Mouse (Mus musculus) heart, embryonic 15.5 days (tissue): ENCODE data around the gene Txn2. TPM values are rescaled to one million over a fixed set of nuclear protein-coding genes. Genes with fewer than 3 reads are reported as not detected.

Source experiments
- ATAC-seq: fragments of 200-750 bp; cut with Nextera tagmentation; replicated peaks from 2 replicates; pipeline ENCODE4 v1.8.0; 2017; ENCODE audit warnings: low read depth, moderate TSS enrichment; ENCODE audit not compliant: insufficient number of reproducible peaks, insufficient read depth, low FRiP score
- H3K27ac ChIP-seq: fragments of 300-500 bp; sonication (generic); 2 replicates; pipeline ENCODE4 v1.5.1; 2015; ENCODE audit warnings: mild to moderate bottlenecking, inconsistent platforms
- H3K27me3 ChIP-seq: fragments of 300-500 bp; sonication (generic); 2 replicates; pipeline ENCODE4 v1.6.1; 2015; ENCODE audit warnings: inconsistent platforms
- H3K36me3 ChIP-seq: fragments of 300-500 bp; sonication (generic); 2 replicates; pipeline ENCODE4 v1.6.1; 2015; ENCODE audit warnings: mild to moderate bottlenecking, inconsistent platforms
- H3K4me1 ChIP-seq: fragments of 300-500 bp; sonication (generic); replicated peaks from 2 replicates; pipeline ENCODE4 v1.6.1; 2015; ENCODE audit warnings: inconsistent platforms
- H3K4me2 ChIP-seq: fragments of 300-500 bp; sonication (generic); 2 replicates; pipeline ENCODE4 v1.6.1; 2015; ENCODE audit warnings: inconsistent platforms, mild to moderate bottlenecking, moderate library complexity
- H3K4me3 ChIP-seq: fragments of 300-500 bp; sonication (generic); 2 replicates; pipeline ENCODE4 v1.5.1; 2015; ENCODE audit warnings: mild to moderate bottlenecking, inconsistent platforms
- H3K9ac ChIP-seq: fragments of 300-500 bp; sonication (generic); 2 replicates; pipeline ENCODE4 v1.6.1; 2015; ENCODE audit warnings: mild to moderate bottlenecking, inconsistent platforms
- H3K9me3 ChIP-seq: fragments of 300-500 bp; sonication (generic); replicated peaks from 2 replicates; pipeline ENCODE4 v1.6.1; 2016; ENCODE audit warnings: inconsistent platforms
- WGBS: fragments of 180-500 bp; shearing (Covaris S2); methylation state at CpG from one replicate; pipeline ENCODE4 v1.1.7; 2015; ENCODE audit warnings: mixed read lengths; 5-methylcytosine and 5-hydroxymethylcytosine counted together
- polyA plus RNA-seq: library from polyadenylated mRNA; unstranded; fragments of >200 nt; fragmentation: Nextera tagmentation; extraction: Ambion mirVana; gene quantifications from 2 replicates; pipeline ENCODE4 v1.2.1, GENCODE M21; 2015

Gene Txn2
- polyA plus RNA-seq, 1 experiment from 2014 or later: 251 TPM

GRCm38 (mm10) chr15:77933770-77934169 lies 5.0 kb upstream of the Txn2 start:
- peak; percentile 40 for ATAC-seq
- WGBS: 1% methylated on average over 14 of the region's 14 CpGs
- Histone ChIP-seq H3K4me2 (peak overlapping the region; percentile 28), H3K27me3 (peaks cover 7% of the 10 kb centered on the region; the same call in 1 of the 2 replicates), H3K9ac (no peak overlapping the region; the same call in 1 of the 2 replicates), H3K4me3 (no peak overlapping the region), H3K27ac (no peak overlapping the region), H3K4me1 (peaks cover 21% of the 10 kb centered on the region), H3K36me3 (no peaks in the 10 kb centered on the region), H3K9me3 (no peaks in the 10 kb centered on the region)

DNA sequence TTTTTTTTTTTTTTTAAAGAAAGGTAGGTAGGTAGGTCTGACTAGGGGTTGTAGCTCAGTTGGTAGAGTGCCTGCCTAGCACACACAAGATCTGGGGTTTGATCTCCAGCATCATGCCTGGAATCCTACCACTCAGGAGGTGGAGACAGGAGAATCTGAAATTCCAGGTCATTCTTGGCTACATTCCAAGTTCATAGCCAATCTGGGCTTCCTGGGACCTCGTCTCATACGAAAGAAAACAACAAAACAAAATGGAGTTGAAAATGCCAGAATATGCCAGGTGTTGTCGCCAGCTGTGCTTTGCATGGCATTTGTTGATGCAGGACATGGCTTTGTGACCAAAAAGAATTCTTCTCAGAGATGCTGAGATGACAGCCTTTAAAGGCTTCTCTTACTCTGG lies 4.4 kb upstream of the Txn2 start:
- no peak for ATAC-seq
- H3K27ac ChIP-seq: no peak overlapping the region
- peaks cover 7% of the 10 kb centered on the region; the same call in 1 of the 2 replicates for H3K27me3 ChIP-seq
- peaks cover 21% of the 10 kb centered on the region for H3K4me1 ChIP-seq
- WGBS: 55% methylated on average over 3 of the region's 3 CpGs
- no peak overlapping the region for H3K4me3 ChIP-seq
- H3K4me2 ChIP-seq: no peak overlapping the region
- no peaks in the 10 kb centered on the region for H3K36me3 ChIP-seq
- no peak overlapping the region for H3K9ac ChIP-seq
- no peaks in the 10 kb centered on the region for H3K9me3 ChIP-seq

DNA sequence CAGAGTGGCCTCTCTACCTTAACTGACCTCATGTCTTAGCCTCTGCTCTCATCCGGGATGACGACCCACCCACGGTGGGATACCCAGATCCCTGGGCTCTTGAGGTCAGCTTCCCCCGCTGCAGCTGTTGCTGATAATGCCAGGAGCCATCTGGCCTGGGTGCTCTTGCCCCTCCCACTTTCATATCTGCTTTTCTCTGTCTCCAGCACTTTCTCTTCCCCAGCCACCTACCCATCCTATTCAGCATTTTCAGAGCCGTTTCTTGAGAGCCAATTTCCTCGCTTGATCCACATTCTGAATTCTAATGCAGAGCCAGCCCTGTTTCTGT lies 2.8 kb upstream of the Txn2 start:
- Histone ChIP-seq H3K9me3 (no peaks in the 10 kb centered on the region), H3K27me3 (peaks cover 7% of the 10 kb centered on the region; the same call in 1 of the 2 replicates), H3K4me2 (no peak overlapping the region), H3K4me3 (no peak overlapping the region), H3K4me1 (peaks cover 32% of the 10 kb centered on the region), H3K9ac (no peak overlapping the region), H3K36me3 (peaks cover 8% of the 10 kb centered on the region; the same call in 1 of the 2 replicates), H3K27ac (no peak overlapping the region)
- no peak for ATAC-seq
- 47% methylated on average over 6 of the region's 6 CpGs for WGBS

GRCm38 (mm10) chr15:77930986-77931688 lies 2.3 kb upstream of the Txn2 start:
- 57% methylated on average over 6 of the region's 6 CpGs for WGBS
- no peak overlapping the region for H3K4me2 ChIP-seq
- H3K9ac ChIP-seq: no peak overlapping the region
- no peak overlapping the region for H3K27ac ChIP-seq
- no peak overlapping the region for H3K4me3 ChIP-seq
- peaks cover 32% of the 10 kb centered on the region for H3K4me1 ChIP-seq
- no peaks in the 10 kb centered on the region for H3K9me3 ChIP-seq
- peaks cover 13% of the 10 kb centered on the region; the same call in 1 of the 2 replicates for H3K36me3 ChIP-seq
- H3K27me3 ChIP-seq: peaks cover 7% of the 10 kb centered on the region; the same call in 1 of the 2 replicates
- no peak for ATAC-seq

DNA sequence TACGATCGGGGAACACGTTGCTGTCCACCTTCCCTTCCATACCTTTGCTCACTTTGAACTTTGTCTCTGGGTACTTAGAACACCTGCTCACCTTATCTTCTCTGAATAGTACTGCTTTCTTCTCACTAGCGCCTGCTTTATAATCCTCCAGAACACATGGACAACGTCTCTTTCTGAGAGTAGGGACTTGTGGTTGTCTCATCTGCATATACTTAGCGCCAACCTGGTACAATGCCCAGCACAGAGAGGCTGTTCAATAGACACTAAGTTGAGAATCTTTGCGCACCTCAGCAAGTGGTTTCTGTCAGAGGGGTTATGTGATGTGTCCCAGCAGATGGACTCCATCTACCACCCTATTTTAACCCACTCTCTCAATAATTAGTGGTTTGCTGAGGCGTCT lies 998 bp upstream of the Txn2 start:
- H3K4me3 ChIP-seq: peak overlapping the region; percentile 88
- H3K4me1 ChIP-seq: peaks cover 32% of the 10 kb centered on the region
- H3K27me3 ChIP-seq: peaks cover 4% of the 10 kb centered on the region; the same call in 1 of the 2 replicates
- H3K9ac ChIP-seq: peak overlapping the region; percentile 68
- no peaks in the 10 kb centered on the region for H3K9me3 ChIP-seq
- no peak overlapping the region for H3K27ac ChIP-seq
- no peak for ATAC-seq
- H3K36me3 ChIP-seq: peaks cover 18% of the 10 kb centered on the region; the same call in 1 of the 2 replicates
- peak overlapping the region; percentile 85 for H3K4me2 ChIP-seq
- WGBS: 51% methylated on average over 8 of the region's 8 CpGs

DNA sequence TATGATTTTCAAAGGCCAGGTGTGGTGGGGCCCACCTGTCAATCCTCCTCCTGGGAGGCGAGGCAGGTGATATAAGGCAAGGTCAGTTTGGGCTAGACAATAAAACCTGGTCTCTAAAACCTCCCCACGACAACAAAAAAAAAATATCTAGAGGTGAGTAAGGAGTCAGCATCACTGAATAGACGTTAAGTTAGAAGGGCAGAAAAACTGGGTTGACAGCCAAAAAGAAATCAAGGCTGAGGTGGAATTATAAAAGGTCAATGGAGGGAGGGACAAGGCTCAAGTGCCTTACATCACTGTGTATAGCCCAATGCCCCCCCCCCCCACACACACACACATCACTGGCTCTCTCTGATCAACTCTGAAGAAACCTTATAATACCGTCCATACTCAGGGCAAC lies 715 bp downstream of the Txn2 start:
- Histone ChIP-seq H3K27me3 (no peaks in the 10 kb centered on the region), H3K9ac (peak overlapping the region; percentile 83), H3K27ac (peak overlapping the region; percentile 99), H3K4me2 (peak overlapping the region; percentile 85), H3K36me3 (peaks cover 35% of the 10 kb centered on the region; the same call in 1 of the 2 replicates), H3K4me3 (peak overlapping the region; percentile 88), H3K9me3 (no peaks in the 10 kb centered on the region), H3K4me1 (peaks cover 21% of the 10 kb centered on the region)
- ATAC-seq: no peak
- WGBS: 20% methylated on average over 4 of the region's 4 CpGs

DNA sequence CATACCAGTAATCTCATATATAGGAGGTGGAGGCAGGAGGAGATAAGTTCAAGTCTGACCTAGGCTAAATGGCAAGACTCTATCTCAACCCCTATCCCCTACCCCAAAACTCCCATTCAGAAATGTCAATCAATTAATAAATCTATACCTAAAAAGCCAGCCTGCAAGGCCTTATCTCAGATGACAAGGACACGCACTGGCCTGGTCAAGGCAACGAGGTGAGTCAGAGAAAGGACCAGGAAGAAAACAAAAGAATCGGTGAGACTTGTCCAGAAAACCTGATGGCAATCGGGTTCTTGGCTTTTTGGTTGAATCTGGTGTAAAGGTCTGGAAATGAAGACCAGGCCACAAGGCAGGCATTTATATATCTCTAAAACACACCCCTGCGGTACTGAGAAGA lies 1.9 kb downstream of the Txn2 start:
- no peak overlapping the region for H3K9ac ChIP-seq

GRCm38 (mm10) chr15:77925195-77925594 lies 3.6 kb downstream of the Txn2 start:
- Histone ChIP-seq H3K9me3 (no peaks in the 10 kb centered on the region), H3K4me1 (peaks cover 29% of the 10 kb centered on the region), H3K9ac (no peak overlapping the region), H3K27me3 (no peaks in the 10 kb centered on the region), H3K36me3 (peaks cover 60% of the 10 kb centered on the region), H3K4me2 (no peak overlapping the region), H3K4me3 (no peak overlapping the region), H3K27ac (no peak overlapping the region)
- 96% methylated on average over 2 of the region's 2 CpGs for WGBS
- no peak for ATAC-seq

More for the DNA sequence above, 1.9 kb downstream of the Txn2 start:
- WGBS: 90% methylated on average over 5 of the region's 5 CpGs
- H3K4me1 ChIP-seq: peaks cover 21% of the 10 kb centered on the region
- no peak overlapping the region for H3K4me2 ChIP-seq
- no peak overlapping the region for H3K4me3 ChIP-seq
- no peak for ATAC-seq
- H3K9me3 ChIP-seq: no peaks in the 10 kb centered on the region
- no peaks in the 10 kb centered on the region for H3K27me3 ChIP-seq
- H3K27ac ChIP-seq: no peak overlapping the region
- H3K36me3 ChIP-seq: peaks cover 47% of the 10 kb centered on the region

DNA sequence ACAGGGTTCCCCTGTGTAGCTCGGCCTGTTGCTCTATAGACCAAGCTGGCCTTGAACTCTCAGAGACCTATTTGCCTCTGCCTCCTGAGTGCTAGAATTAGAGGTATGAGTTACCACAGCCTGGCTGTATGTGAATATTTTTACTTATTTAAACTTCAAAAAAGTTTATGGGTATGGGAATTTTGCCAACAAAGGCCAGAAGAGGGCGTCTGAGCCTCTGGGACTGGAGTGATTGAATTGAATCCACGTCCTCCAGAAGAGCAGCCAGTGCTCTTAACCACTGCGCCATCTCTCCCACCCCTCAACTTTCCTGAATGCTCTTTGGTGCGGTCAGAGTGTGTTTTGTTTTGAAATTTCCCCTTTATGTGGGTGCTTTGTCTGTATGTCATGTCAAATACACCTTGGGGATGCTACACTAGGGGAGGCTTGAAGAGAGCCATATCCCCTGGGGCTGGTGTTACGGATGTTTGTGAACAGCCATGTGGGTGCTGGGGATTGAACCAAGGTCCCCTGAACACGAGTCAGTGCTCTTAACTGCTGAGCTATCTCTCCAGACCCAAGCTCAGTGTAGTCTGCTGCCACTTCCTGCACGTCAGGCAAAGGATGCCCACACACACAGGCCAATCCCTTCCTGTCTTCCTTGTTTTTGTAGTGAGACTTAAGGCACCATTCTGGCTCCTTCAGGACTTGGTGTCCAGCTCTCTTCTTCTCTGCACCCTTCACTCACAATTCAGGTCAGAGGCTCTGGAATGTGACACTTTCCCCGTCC lies 5.4 kb downstream of the Txn2 start:
- peaks cover 64% of the 10 kb centered on the region for H3K36me3 ChIP-seq
- no peaks in the 10 kb centered on the region for H3K27me3 ChIP-seq
- 70% methylated on average over 9 of the region's 9 CpGs for WGBS
- no peak overlapping the region for H3K4me3 ChIP-seq
- H3K4me1 ChIP-seq: peaks cover 18% of the 10 kb centered on the region
- no peak overlapping the region for H3K27ac ChIP-seq
- no peak overlapping the region for H3K4me2 ChIP-seq
- H3K9ac ChIP-seq: no peak overlapping the region
- no peaks in the 10 kb centered on the region for H3K9me3 ChIP-seq
- no peak for ATAC-seq

DNA sequence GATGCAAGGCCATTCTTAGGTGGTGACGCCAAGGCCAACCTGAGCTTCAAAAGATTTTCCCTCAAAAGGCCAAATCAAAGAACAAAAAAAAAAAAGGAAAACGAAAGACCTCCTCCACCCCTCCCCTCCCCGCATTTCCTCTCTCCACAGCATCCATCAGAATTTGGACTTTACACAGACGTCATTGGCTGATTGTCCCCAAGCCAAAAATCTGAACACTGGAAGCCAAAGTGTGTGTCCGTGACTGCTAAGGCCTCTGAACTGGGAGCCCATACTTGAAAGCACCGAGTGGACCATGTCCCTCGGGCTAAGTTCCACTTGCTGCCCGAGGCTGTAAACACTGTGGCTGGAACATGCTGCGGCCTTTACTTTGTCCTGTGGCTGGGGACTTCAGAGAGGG lies 6.1 kb downstream of the Txn2 start:
- Histone ChIP-seq H3K27me3 (no peaks in the 10 kb centered on the region), H3K4me1 (peaks cover 13% of the 10 kb centered on the region), H3K4me3 (no peak overlapping the region), H3K36me3 (peaks cover 67% of the 10 kb centered on the region), H3K9me3 (no peaks in the 10 kb centered on the region), H3K27ac (no peak overlapping the region), H3K4me2 (no peak overlapping the region), H3K9ac (no peak overlapping the region)
- ATAC-seq: no peak
- 78% methylated on average over 9 of the region's 9 CpGs for WGBS

DNA sequence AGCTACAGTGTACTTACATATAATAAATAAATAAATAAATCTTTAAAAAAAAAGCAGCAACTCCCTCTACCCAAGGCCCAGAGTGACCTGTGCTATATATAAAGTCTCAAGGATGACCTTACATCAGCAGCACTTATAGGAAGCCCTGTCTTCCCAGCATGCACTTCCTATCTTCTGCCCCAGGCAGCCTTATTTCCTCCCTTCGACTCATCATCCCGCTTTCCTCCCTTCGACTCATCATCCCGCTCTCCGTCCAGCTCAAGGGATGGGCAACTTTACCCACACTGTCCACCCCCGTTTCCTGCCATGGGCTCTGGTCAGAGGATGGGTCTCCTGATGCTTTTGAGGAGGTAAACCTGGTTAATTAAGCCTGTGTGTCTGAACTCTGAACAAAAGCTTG lies 7.2 kb downstream of the Txn2 start:
- Histone ChIP-seq H3K4me1 (0 out of 2 replicates have a peak, but pooled peaks cover 8% of the 10 kb centered on the region), H3K36me3 (peaks cover 62% of the 10 kb centered on the region), H3K9me3 (no peaks in the 10 kb centered on the region), H3K27me3 (no peaks in the 10 kb centered on the region), H3K27ac (no peak overlapping the region), H3K9ac (no peak overlapping the region), H3K4me2 (no peak overlapping the region), H3K4me3 (no peak overlapping the region)
- ATAC-seq: no peak
- WGBS: 79% methylated on average over 6 of the region's 6 CpGs
